Comparison of ENCODE assay signal across 27 mouse cellular contexts in the genomic region with DNA sequence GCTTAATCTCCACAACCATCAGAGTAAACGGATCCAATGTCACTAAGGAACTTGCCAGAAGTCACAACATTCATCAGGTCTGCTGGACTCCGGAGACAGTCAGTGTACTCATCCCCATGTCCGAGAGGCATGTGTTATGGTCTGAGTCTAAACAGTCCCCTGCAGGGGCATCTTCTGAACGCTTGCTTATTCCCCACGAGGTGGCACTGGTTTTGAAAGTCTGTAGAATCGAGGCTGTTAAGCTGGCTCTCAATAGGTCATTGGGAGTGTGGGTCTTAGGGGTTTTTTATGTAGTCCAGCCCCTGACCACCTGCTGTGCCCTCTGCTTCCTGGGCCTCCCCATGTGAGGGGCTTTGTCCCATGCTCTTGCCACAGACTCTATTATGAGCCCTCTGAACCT. TPM values are rescaled to one million over a fixed set of nuclear protein-coding genes. Genes with fewer than 3 reads are reported as not detected.
A peak's percentile ranks its signal among the peaks of the same experiment; 100 is the strongest.
DNase-seq lines count a peak whose midpoint lies in the region; ATAC-seq and TF ChIP-seq lines count a peak whose summit lies in the region.
"Had no signal": no experiment of that assay in that cellular context is flagged by ENCODE, and none has a peak within 500 bp of the region (broad histone marks: within the 10 kb centered on the region; RNA-seq: fewer than 3 reads in every experiment).

No protein-coding gene starts in this region.

- DNase-seq in forebrain, embryonic 11.5 days (ENCODE audit: low spot score) = no peak
- no peak for DNase-seq in kidney, postnatal 0 days (ENCODE audit: low spot score)
- DNase-seq in kidney, adult 8-10 months = no peak
- DNase-seq in retina, postnatal 1 day = peak; percentile 24
- DNase-seq in retina, embryonic 14.5 days (ENCODE audit: low spot score) = no peak
- no peak for DNase-seq in gastrocnemius, adult 18-20 months (ENCODE audit: low spot score)
- DNase-seq: adrenal gland, adult 2 months; adrenal gland, postnatal 14 days; B cell, adult 2 months; cerebellum, adult 11-12 months; cerebellum, adult 8-10 months; cerebellum, postnatal 10 days; cerebellum, postnatal 36 days; gastrocnemius, adult 2 months; gastrocnemius, postnatal 14 days; heart, adult 11 months; heart, postnatal 14 days; heart, postnatal 4 days had no signal

- H3K36me3 ChIP-seq in forebrain, embryonic 11.5 days (ENCODE audit: control insufficient read depth, insufficient read depth, low read length) = no peaks in the 10 kb centered on the region
- no peaks in the 10 kb centered on the region for H3K36me3 ChIP-seq in forebrain, embryonic 16.5 days (ENCODE audit: control insufficient read depth, insufficient read depth)
- no peaks in the 10 kb centered on the region for H3K36me3 ChIP-seq in kidney, postnatal 0 days (ENCODE audit: insufficient read depth, low read length)
- H3K36me3 ChIP-seq: embryonic facial prominence, embryonic 12.5 days; embryonic facial prominence, embryonic 15.5 days; forebrain, embryonic 12.5 days; forebrain, embryonic 15.5 days; heart, embryonic 12.5 days; heart, embryonic 15.5 days; hindbrain, embryonic 15.5 days; intestine, embryonic 15.5 days had no signal

- H3K27me3 ChIP-seq in forebrain, embryonic 11.5 days (ENCODE audit: control insufficient read depth, insufficient read depth, low read length) = no peaks in the 10 kb centered on the region
- H3K27me3 ChIP-seq in forebrain, embryonic 16.5 days (replicated peaks; ENCODE audit: control insufficient read depth, insufficient read depth, low read length) = no peaks in the 10 kb centered on the region
- no peaks in the 10 kb centered on the region for H3K27me3 ChIP-seq in kidney, postnatal 0 days (ENCODE audit: insufficient read depth, low read length)
- H3K27me3 ChIP-seq: embryonic facial prominence, embryonic 12.5 days; embryonic facial prominence, embryonic 15.5 days; forebrain, embryonic 12.5 days; forebrain, embryonic 15.5 days; heart, embryonic 12.5 days; heart, embryonic 15.5 days; hindbrain, embryonic 15.5 days; intestine, embryonic 15.5 days had no signal

- 50% methylated on average over 6 of the region's 6 CpGs for WGBS in forebrain, embryonic 11.5 days
- 46% methylated on average over 6 of the region's 6 CpGs for WGBS in forebrain, embryonic 16.5 days
- WGBS in kidney, postnatal 0 days = 67% methylated on average over 6 of the region's 6 CpGs

- H3K9ac ChIP-seq in forebrain, embryonic 11.5 days (ENCODE audit: low read length) = no peak overlapping the region
- no peak overlapping the region for H3K9ac ChIP-seq in forebrain, embryonic 16.5 days (replicated peaks; ENCODE audit: low read depth, low read length)
- no peak overlapping the region for H3K9ac ChIP-seq in kidney, postnatal 0 days (ENCODE audit: low read depth, low read length)
- H3K9ac ChIP-seq: embryonic facial prominence, embryonic 12.5 days; embryonic facial prominence, embryonic 15.5 days; forebrain, embryonic 12.5 days; forebrain, embryonic 15.5 days; heart, embryonic 12.5 days; heart, embryonic 15.5 days; hindbrain, embryonic 15.5 days; intestine, embryonic 15.5 days had no signal

- no peaks in the 10 kb centered on the region for H3K9me3 ChIP-seq in forebrain, embryonic 11.5 days (ENCODE audit: control insufficient read depth, low read length)
- H3K9me3 ChIP-seq in forebrain, embryonic 16.5 days (ENCODE audit: control insufficient read depth, low read length) = no peaks in the 10 kb centered on the region
- no peaks in the 10 kb centered on the region for H3K9me3 ChIP-seq in kidney, postnatal 0 days (replicated peaks; ENCODE audit: low read length)
- H3K9me3 ChIP-seq: embryonic facial prominence, embryonic 12.5 days; embryonic facial prominence, embryonic 15.5 days; forebrain, embryonic 12.5 days; forebrain, embryonic 15.5 days; heart, embryonic 12.5 days; heart, embryonic 15.5 days; hindbrain, embryonic 15.5 days; intestine, embryonic 15.5 days had no signal

- ATAC-seq in forebrain, embryonic 11.5 days (replicated peaks; ENCODE audit: low FRiP score) = 0 out of 2 replicates have a peak, but pooled peaks have one; percentile 24
- ATAC-seq in forebrain, embryonic 16.5 days = no peak
- ATAC-seq in kidney, postnatal 0 days (replicated peaks; ENCODE audit: low FRiP score, low read depth) = no peak
- ATAC-seq: forebrain, embryonic 15.5 days; intestine, embryonic 15.5 days had no signal

- H3K4me3 ChIP-seq in forebrain, embryonic 11.5 days (ENCODE audit: low read depth, low read length) = no peak overlapping the region
- H3K4me3 ChIP-seq in forebrain, embryonic 16.5 days (replicated peaks; ENCODE audit: low read length) = no peak overlapping the region
- no peak overlapping the region for H3K4me3 ChIP-seq in kidney, postnatal 0 days (replicated peaks; ENCODE audit: low read depth, low read length)
- H3K4me3 ChIP-seq: embryonic facial prominence, embryonic 12.5 days; embryonic facial prominence, embryonic 15.5 days; forebrain, embryonic 12.5 days; forebrain, embryonic 15.5 days; gastrocnemius, adult 2 months; heart, embryonic 12.5 days; heart, embryonic 15.5 days; hindbrain, embryonic 15.5 days; intestine, embryonic 15.5 days had no signal

- H3K27ac ChIP-seq in forebrain, embryonic 11.5 days (ENCODE audit: low read depth, low read length) = no peak overlapping the region
- H3K27ac ChIP-seq in forebrain, embryonic 16.5 days (ENCODE audit: low read length) = no peak overlapping the region
- H3K27ac ChIP-seq in kidney, postnatal 0 days = no peak overlapping the region
- H3K27ac ChIP-seq: embryonic facial prominence, embryonic 12.5 days; embryonic facial prominence, embryonic 15.5 days; forebrain, embryonic 12.5 days; forebrain, embryonic 15.5 days; gastrocnemius, adult 2 months; heart, embryonic 15.5 days; hindbrain, embryonic 15.5 days; intestine, embryonic 15.5 days had no signal

- H3K4me1 ChIP-seq in forebrain, embryonic 11.5 days (replicated peaks; ENCODE audit: control insufficient read depth, insufficient read depth, low read length) = no peaks in the 10 kb centered on the region
- H3K4me1 ChIP-seq in forebrain, embryonic 16.5 days (replicated peaks; ENCODE audit: control insufficient read depth, insufficient read depth, low read length) = peaks cover 2% of the 10 kb centered on the region; the same call in 1 of the 2 replicates
- H3K4me1 ChIP-seq in kidney, postnatal 0 days (replicated peaks; ENCODE audit: insufficient read depth, low read length) = no peaks in the 10 kb centered on the region
- H3K4me1 ChIP-seq: embryonic facial prominence, embryonic 12.5 days; embryonic facial prominence, embryonic 15.5 days; forebrain, embryonic 12.5 days; forebrain, embryonic 15.5 days; heart, embryonic 12.5 days; heart, embryonic 15.5 days; hindbrain, embryonic 15.5 days; intestine, embryonic 15.5 days had no signal

- peak; percentile 11; the same call in 1 of the 2 replicates for TF ChIP-seq CTCF in kidney, postnatal 0 days (IDR thresholded peaks at IDR 0.05; ENCODE audit: low read depth)

- no peak overlapping the region for H3K4me2 ChIP-seq in forebrain, embryonic 11.5 days (ENCODE audit: low read depth, low read length, severe bottlenecking)
- H3K4me2 ChIP-seq in forebrain, embryonic 16.5 days (ENCODE audit: low read length) = no peak overlapping the region
- H3K4me2 ChIP-seq in kidney, postnatal 0 days (ENCODE audit: low read length) = no peak overlapping the region
- H3K4me2 ChIP-seq: embryonic facial prominence, embryonic 12.5 days; embryonic facial prominence, embryonic 15.5 days; forebrain, embryonic 12.5 days; forebrain, embryonic 15.5 days; heart, embryonic 12.5 days; heart, embryonic 15.5 days; hindbrain, embryonic 15.5 days; intestine, embryonic 15.5 days had no signal

RNA-seq across cellular contexts. Expression of gene Extl2, which starts 49.8 kb away (rescaled TPM):
- 23.4 and 24.5 TPM in 2 replicates for polyA plus RNA-seq in forebrain, embryonic 11.5 days (2014; fragmentation: Nextera tagmentation; extraction: Ambion mirVana)
- 24.3 and 26.8 TPM in 2 replicates for polyA plus RNA-seq in forebrain, embryonic 16.5 days (2015; fragmentation: Nextera tagmentation; extraction: Ambion mirVana)
- polyA plus RNA-seq in kidney, postnatal 0 days (2015; fragmentation: Nextera tagmentation; extraction: Ambion mirVana) = 25.0 and 25.6 TPM in 2 replicates
- 10 to 100 TPM; 10.5 to 10.7 TPM for total RNA-seq in gastrocnemius, adult 18-20 months (2021)

RNA-seq across cellular contexts. Expression of gene Slc30a7, which starts 49.9 kb away (rescaled TPM):
- 28.0 and 31.0 TPM in 2 replicates for polyA plus RNA-seq in forebrain, embryonic 11.5 days (2014; fragmentation: Nextera tagmentation; extraction: Ambion mirVana)
- polyA plus RNA-seq in forebrain, embryonic 16.5 days (2015; fragmentation: Nextera tagmentation; extraction: Ambion mirVana) = 19.0 and 22.4 TPM in 2 replicates
- 23.2 and 29.0 TPM in 2 replicates for polyA plus RNA-seq in kidney, postnatal 0 days (2015; fragmentation: Nextera tagmentation; extraction: Ambion mirVana)
- total RNA-seq in gastrocnemius, adult 18-20 months (2021) = 1 to 10 TPM; 3.6 to 6.3 TPM
